Comparison of ENCODE assay signal across 25 mouse cellular contexts in genomic region chr4:138137336-138137735, GRCm38 (mm10).
"Had no signal": no experiment of that assay in that cellular context is flagged by ENCODE, and none has a peak within 500 bp of the region (broad histone marks: within the 10 kb centered on the region; RNA-seq: fewer than 3 reads in every experiment).

No protein-coding gene starts in this region.

- H3K9me3 ChIP-seq: limb, embryonic 10.5 days; limb, embryonic 13.5 days; liver, embryonic 12.5 days; liver, embryonic 15.5 days; lung, embryonic 15.5 days; megakaryocyte, embryonic 14.5 days; neural tube, embryonic 15.5 days had no signal

- H3K4me2 ChIP-seq: limb, embryonic 13.5 days; liver, embryonic 12.5 days; liver, embryonic 15.5 days; lung, embryonic 15.5 days; neural tube, embryonic 15.5 days had no signal

- H3K4me1 ChIP-seq: limb, embryonic 10.5 days; liver, embryonic 12.5 days; liver, embryonic 15.5 days; lung, embryonic 15.5 days had no signal

- H3K4me3 ChIP-seq: layer of hippocampus, adult 2 months; limb, embryonic 10.5 days; limb, embryonic 13.5 days; liver, embryonic 12.5 days; liver, embryonic 15.5 days; lung, embryonic 15.5 days; megakaryocyte, embryonic 14.5 days; myocyte; neural tube, embryonic 15.5 days had no signal

- ATAC-seq: intestine, embryonic 16.5 days; liver, embryonic 12.5 days had no signal

- H3K27me3 ChIP-seq: limb, embryonic 13.5 days; liver, embryonic 12.5 days; liver, embryonic 15.5 days; lung, embryonic 15.5 days; megakaryocyte, embryonic 14.5 days; neural tube, embryonic 15.5 days had no signal

- H3K27ac ChIP-seq: kidney, postnatal 0 days; layer of hippocampus, adult 2 months; limb, embryonic 10.5 days; limb, embryonic 13.5 days; liver, embryonic 12.5 days; liver, embryonic 15.5 days; lung, embryonic 15.5 days; stomach, postnatal 0 days had no signal

- H3K9ac ChIP-seq: limb, embryonic 13.5 days; liver, embryonic 12.5 days; liver, embryonic 15.5 days; lung, embryonic 15.5 days; neural tube, embryonic 15.5 days had no signal

- DNase-seq: kidney, adult 18-20 months; kidney, adult 9 months; layer of hippocampus, adult 9-11 months; liver; lung, adult 18-20 months; lung, postnatal 10 days; lung, postnatal 36 days; midbrain, embryonic 14.5 days; right cerebral cortex, adult 18-20 months; right cerebral cortex, postnatal 14 days; right cerebral cortex, postnatal 4 days; thymus, adult 18-20 months; thymus, postnatal 36 days had no signal
